Mouse (Mus musculus) heart, postnatal 0 days (tissue): ENCODE data around the gene Mmel1.

Source experiments
- CTCF ChIP-seq: IDR thresholded peaks from 2 replicates; pipeline ENCODE4 v1.5.1; 2016; ENCODE audit warnings: antibody characterized with exemption, control low read depth, low read depth
- EP300 ChIP-seq: IDR thresholded peaks from 2 replicates; pipeline ENCODE4 v1.6.1; 2016; ENCODE audit warnings: antibody characterized with exemption, low read depth

- TF ChIP-seq CTCF (no peak), EP300 (no peak)
These were observed 70.8 kb downstream of the Mmel1 start for GRCm38 (mm10) chr4:154940156-154940555.
